Comparison of ENCODE assay signal across 7 mouse cellular contexts in the genomic region with DNA sequence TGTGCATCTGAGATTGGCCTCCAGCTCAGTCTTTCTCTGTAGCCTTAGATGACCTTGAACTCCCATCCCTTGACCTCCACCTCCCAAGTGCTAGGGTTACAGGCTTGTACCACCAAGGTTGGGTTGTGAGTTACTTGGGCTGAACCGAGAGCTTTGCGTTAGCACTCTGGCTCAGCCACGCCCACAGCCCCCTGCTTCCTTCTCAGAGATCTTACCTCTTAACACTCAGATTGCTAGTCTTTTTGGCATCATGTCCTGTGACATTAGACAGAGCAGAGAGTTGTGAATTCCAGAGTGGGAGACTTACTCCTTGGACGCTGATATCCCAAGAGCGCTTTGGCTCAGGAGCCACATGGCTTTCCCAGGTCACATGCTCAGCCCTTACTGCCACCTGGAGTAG. TPM values are rescaled to one million over a fixed set of nuclear protein-coding genes. Genes with fewer than 3 reads are reported as not detected.
DNase-seq lines count a peak whose midpoint lies in the region; ATAC-seq and TF ChIP-seq lines count a peak whose summit lies in the region.

No protein-coding gene starts in this region.

- H3K4me2 ChIP-seq in lung, embryonic 15.5 days, result peak overlapping the region; percentile 72
- H3K4me2 ChIP-seq in forebrain, embryonic 12.5 days, result peak overlapping the region; percentile 79

- ATAC-seq in lung, embryonic 15.5 days (ENCODE audit: borderline replicate concordance, extremely low read depth, low FRiP score, low TSS enrichment), result no peak
- ATAC-seq in forebrain, embryonic 12.5 days (ENCODE audit: low FRiP score), result no peak

- DNase-seq in lung, adult 18-20 months, result no peak
- no peak for DNase-seq in limb, embryonic 10.5 days (ENCODE audit: low spot score)
- no peak for DNase-seq in urinary bladder, postnatal 10 days (ENCODE audit: low spot score)
- DNase-seq in layer of hippocampus, adult 9-10 months (ENCODE audit: low spot score), result no peak

- H3K27ac ChIP-seq in lung, embryonic 15.5 days, result no peak overlapping the region
- H3K27ac ChIP-seq in forebrain, embryonic 12.5 days, result no peak overlapping the region
- peak overlapping the region; percentile 90; the same call in 1 of the 2 replicates for H3K27ac ChIP-seq in limb, embryonic 10.5 days
- H3K27ac ChIP-seq in olfactory bulb, adult 2 months (ENCODE audit: insufficient read depth, low read depth, low read length), result peak overlapping the region; percentile 37; the same call in 1 of the 2 replicates

- H3K4me3 ChIP-seq in lung, embryonic 15.5 days, result peak overlapping the region; percentile 54; the same call in 1 of the 2 replicates
- H3K4me3 ChIP-seq in forebrain, embryonic 12.5 days (replicated peaks), result peak overlapping the region; percentile 64; the same call in 1 of the 2 replicates
- peak overlapping the region; percentile 72 for H3K4me3 ChIP-seq in limb, embryonic 10.5 days
- H3K4me3 ChIP-seq in olfactory bulb, adult 2 months (ENCODE audit: insufficient read depth, low read depth, low read length), result peak overlapping the region; percentile 14

- WGBS in lung, embryonic 15.5 days, result 52% methylated on average over 5 of the region's 5 CpGs
- 75% methylated on average over 5 of the region's 5 CpGs for WGBS in forebrain, embryonic 12.5 days
- WGBS in limb, embryonic 10.5 days, result 60% methylated on average over 5 of the region's 5 CpGs
- WGBS in olfactory bulb, adult 2 months, result 53% methylated on average over 5 of the region's 5 CpGs

- no peak for TF ChIP-seq POLR2A in olfactory bulb, adult 2 months (IDR thresholded peaks at IDR 0.05; ENCODE audit: insufficient read depth, low read depth, low read length)

- no peak for TF ChIP-seq CTCF in olfactory bulb, adult 2 months (IDR thresholded peaks at IDR 0.05; ENCODE audit: insufficient read depth, low read depth, low read length)

- H3K9ac ChIP-seq in lung, embryonic 15.5 days, result no peak overlapping the region
- H3K9ac ChIP-seq in forebrain, embryonic 12.5 days, result peak overlapping the region; percentile 78; the same call in 1 of the 2 replicates

- no peaks in the 10 kb centered on the region for H3K9me3 ChIP-seq in lung, embryonic 15.5 days
- no peaks in the 10 kb centered on the region for H3K9me3 ChIP-seq in forebrain, embryonic 12.5 days
- no peaks in the 10 kb centered on the region for H3K9me3 ChIP-seq in limb, embryonic 10.5 days (replicated peaks)

- H3K36me3 ChIP-seq in lung, embryonic 15.5 days, result peaks cover 19% of the 10 kb centered on the region
- H3K36me3 ChIP-seq in forebrain, embryonic 12.5 days (replicated peaks), result peaks cover 21% of the 10 kb centered on the region
- H3K36me3 ChIP-seq in limb, embryonic 10.5 days, result peaks cover 20% of the 10 kb centered on the region

- peaks cover 13% of the 10 kb centered on the region for H3K4me1 ChIP-seq in lung, embryonic 15.5 days
- peaks cover 22% of the 10 kb centered on the region for H3K4me1 ChIP-seq in forebrain, embryonic 12.5 days
- H3K4me1 ChIP-seq in limb, embryonic 10.5 days, result peaks cover 41% of the 10 kb centered on the region
- peaks cover 11% of the 10 kb centered on the region for H3K4me1 ChIP-seq in olfactory bulb, adult 2 months (ENCODE audit: control insufficient read depth, insufficient read depth, low read length)

- H3K27me3 ChIP-seq in lung, embryonic 15.5 days, result no peaks in the 10 kb centered on the region
- H3K27me3 ChIP-seq in forebrain, embryonic 12.5 days, result no peaks in the 10 kb centered on the region
- H3K27me3 ChIP-seq in limb, embryonic 10.5 days (ENCODE audit: low read depth, poor library complexity, severe bottlenecking), result no peaks in the 10 kb centered on the region

RNA-seq across cellular contexts. Expression of a gene that starts 1.4 kb away (rescaled TPM):
- polyA plus RNA-seq in lung, embryonic 15.5 days (2015; fragmentation: Nextera tagmentation; extraction: Ambion mirVana), result 129 TPM in 2 replicates
- 131 and 135 TPM in 2 replicates for polyA plus RNA-seq in forebrain, embryonic 12.5 days (2016; fragmentation: Nextera tagmentation; extraction: Ambion mirVana)
- polyA plus RNA-seq in limb, embryonic 10.5 days (2016; fragmentation: Nextera tagmentation; extraction: Ambion mirVana), result 112 and 114 TPM in 2 replicates
- not detected in 2 replicates for polyA plus RNA-seq in olfactory bulb, adult 2 months (2012; ENCODE audit: insufficient read depth, insufficient read length, low replicate concordance, missing spikeins)

RNA-seq across cellular contexts. Expression of a gene that starts 10.3 kb away (rescaled TPM):
- polyA plus RNA-seq in lung, embryonic 15.5 days (2015; fragmentation: Nextera tagmentation; extraction: Ambion mirVana), result 0.63 and 0.81 TPM in 2 replicates
- polyA plus RNA-seq in forebrain, embryonic 12.5 days (2016; fragmentation: Nextera tagmentation; extraction: Ambion mirVana), result 2.2 and 4.3 TPM in 2 replicates
- polyA plus RNA-seq in limb, embryonic 10.5 days (2016; fragmentation: Nextera tagmentation; extraction: Ambion mirVana), result 0.18 TPM in 1 of 2 replicates, not detected in the other
- polyA plus RNA-seq in olfactory bulb, adult 2 months (2012; ENCODE audit: insufficient read depth, insufficient read length, low replicate concordance, missing spikeins), result not detected in 2 replicates

RNA-seq across cellular contexts. Expression of a gene that starts 18.7 kb away (rescaled TPM):
- polyA plus RNA-seq in lung, embryonic 15.5 days (2015; fragmentation: Nextera tagmentation; extraction: Ambion mirVana), result not detected in 2 replicates
- polyA plus RNA-seq in forebrain, embryonic 12.5 days (2016; fragmentation: Nextera tagmentation; extraction: Ambion mirVana), result not detected in 2 replicates
- 0.13 TPM in 1 of 2 replicates, not detected in the other for polyA plus RNA-seq in limb, embryonic 10.5 days (2016; fragmentation: Nextera tagmentation; extraction: Ambion mirVana)
- not detected in 2 replicates for polyA plus RNA-seq in olfactory bulb, adult 2 months (2012; ENCODE audit: insufficient read depth, insufficient read length, low replicate concordance, missing spikeins)

RNA-seq across cellular contexts. Expression of a gene that starts 56.8 kb away (rescaled TPM):
- 1.1 and 1.8 TPM in 2 replicates for polyA plus RNA-seq in lung, embryonic 15.5 days (2015; fragmentation: Nextera tagmentation; extraction: Ambion mirVana)
- polyA plus RNA-seq in forebrain, embryonic 12.5 days (2016; fragmentation: Nextera tagmentation; extraction: Ambion mirVana), result 0.26 TPM in 1 of 2 replicates, not detected in the other
- polyA plus RNA-seq in limb, embryonic 10.5 days (2016; fragmentation: Nextera tagmentation; extraction: Ambion mirVana), result 0.05 and 0.40 TPM in 2 replicates
- not detected in 2 replicates for polyA plus RNA-seq in olfactory bulb, adult 2 months (2012; ENCODE audit: insufficient read depth, insufficient read length, low replicate concordance, missing spikeins)

Comparison
In these comparisons a context has a peak if more than half of its experiments do, and no peak if none do; other contexts are left out.
1. H3K27ac ChIP-seq: peak in limb, embryonic 10.5 days (single experiment) and olfactory bulb, adult 2 months (single experiment); none in lung, embryonic 15.5 days (single experiment) and forebrain, embryonic 12.5 days (single experiment).
2. H3K4me3 ChIP-seq: peak in every context shown above with its lines; median percentile 72 in limb, embryonic 10.5 days; 64 in forebrain, embryonic 12.5 days; 54 in lung, embryonic 15.5 days; 14 in olfactory bulb, adult 2 months.